Mouse (Mus musculus): ENCODE data around the gene Hcrt. TPM values are rescaled to one million over a fixed set of nuclear protein-coding genes. Genes with fewer than 3 reads are reported as not detected.

The Hcrt gene
- polyA plus RNA-seq, 1 experiment from 2014 or later = not detected

DNA sequence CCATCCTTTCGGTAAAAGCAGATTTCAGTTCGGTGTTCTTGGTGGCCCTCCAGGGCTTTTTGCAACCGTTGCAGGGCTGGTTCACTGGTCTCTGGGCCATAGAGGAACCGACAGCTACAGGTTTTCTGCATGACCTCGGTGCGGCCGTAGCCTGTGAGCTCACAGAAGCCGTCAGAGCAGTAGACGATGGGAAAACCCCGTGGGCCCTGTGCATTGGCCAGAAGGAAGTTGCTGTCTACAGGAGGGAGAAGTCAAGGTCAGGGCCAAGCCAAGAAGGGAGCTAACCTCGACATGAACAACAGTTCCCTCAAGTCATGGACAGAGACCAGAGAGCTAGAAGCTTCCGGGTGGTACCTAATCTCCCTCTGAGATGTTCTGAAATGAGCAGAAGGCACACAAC is 5.2 kb downstream of the Hcrt start:
- 84% methylated on average over 12 of the region's 12 CpGs for WGBS
- H3K9me3 ChIP-seq (ENCODE audit: control insufficient read depth, low read length) = no peaks in the 10 kb centered on the region
- H3K4me3 ChIP-seq (ENCODE audit: low read length) = no peak overlapping the region
- ATAC-seq = no peak
- no peaks in the 10 kb centered on the region for H3K36me3 ChIP-seq (ENCODE audit: control insufficient read depth, insufficient read depth, low read length)
- H3K4me1 ChIP-seq (ENCODE audit: control insufficient read depth, insufficient read depth, low read length) = peaks cover 10% of the 10 kb centered on the region
- H3K27me3 ChIP-seq (replicated peaks; ENCODE audit: control insufficient read depth, insufficient read depth, low read length) = peaks cover 30% of the 10 kb centered on the region
- H3K4me2 ChIP-seq (ENCODE audit: low read depth, low read length) = no peak overlapping the region
- no peak overlapping the region for H3K9ac ChIP-seq (ENCODE audit: low read depth, low read length)
- H3K27ac ChIP-seq (ENCODE audit: low read length) = no peak overlapping the region

DNA sequence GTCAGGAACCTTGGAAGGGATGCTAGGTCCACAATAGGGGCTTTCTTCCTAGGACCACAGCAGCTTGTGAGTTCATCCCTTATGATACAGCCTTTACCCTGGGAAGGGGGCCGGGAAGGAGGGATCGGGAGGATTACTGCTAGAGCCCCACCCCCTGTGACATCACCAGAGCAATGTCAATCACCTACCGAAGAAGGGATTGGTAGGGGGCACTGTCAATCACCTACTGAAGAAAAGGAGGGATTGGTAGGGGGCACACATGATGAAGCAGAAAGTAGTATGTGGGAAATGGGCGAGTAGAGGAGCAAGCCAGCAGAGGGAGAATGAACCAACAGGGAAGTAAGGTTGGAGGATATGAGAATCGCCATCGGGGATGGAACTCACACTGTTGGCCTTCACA is 6.3 kb downstream of the Hcrt start:
- H3K36me3 ChIP-seq (ENCODE audit: control insufficient read depth, insufficient read depth, low read length) = no peaks in the 10 kb centered on the region

DNA sequence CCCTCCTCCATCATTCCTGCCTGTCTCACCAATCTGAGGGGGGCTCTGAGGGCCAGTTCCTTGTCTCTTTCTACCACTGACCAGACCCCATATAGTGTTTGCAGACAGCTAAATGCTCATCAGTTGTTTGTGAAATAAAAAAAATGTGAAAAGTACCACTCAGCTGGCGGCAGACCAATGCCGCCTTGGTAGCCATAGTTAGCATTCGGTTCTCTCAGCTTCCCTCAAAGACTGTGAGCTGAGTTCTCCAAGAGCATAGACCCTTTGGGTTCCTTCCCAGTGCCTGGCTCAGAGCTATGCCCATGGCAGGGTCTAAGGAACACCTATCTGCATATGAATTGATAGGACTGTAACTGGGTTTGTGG is 8.1 kb downstream of the Hcrt start:
- Histone ChIP-seq H3K9ac (ENCODE audit: low read depth, low read length) (no peak overlapping the region), H3K36me3 (ENCODE audit: control insufficient read depth, insufficient read depth, low read length) (no peaks in the 10 kb centered on the region), H3K27me3 (replicated peaks; ENCODE audit: control insufficient read depth, insufficient read depth, low read length) (peaks cover 15% of the 10 kb centered on the region), H3K4me3 (ENCODE audit: low read length) (no peak overlapping the region), H3K27ac (ENCODE audit: low read length) (no peak overlapping the region), H3K9me3 (ENCODE audit: control insufficient read depth, low read length) (no peaks in the 10 kb centered on the region), H3K4me2 (ENCODE audit: low read depth, low read length) (no peak overlapping the region), H3K4me1 (ENCODE audit: control insufficient read depth, insufficient read depth, low read length) (peaks cover 7% of the 10 kb centered on the region)
- WGBS = 88% methylated on average over 3 of the region's 3 CpGs
- no peak for ATAC-seq

More for the DNA sequence above, 6.3 kb downstream of the Hcrt start:
- no peak overlapping the region for H3K9ac ChIP-seq (ENCODE audit: low read depth, low read length)
- ATAC-seq = no peak
- H3K9me3 ChIP-seq (ENCODE audit: control insufficient read depth, low read length) = no peaks in the 10 kb centered on the region
- H3K27me3 ChIP-seq (replicated peaks; ENCODE audit: control insufficient read depth, insufficient read depth, low read length) = peaks cover 24% of the 10 kb centered on the region
- H3K4me2 ChIP-seq (ENCODE audit: low read depth, low read length) = no peak overlapping the region
- H3K4me1 ChIP-seq (ENCODE audit: control insufficient read depth, insufficient read depth, low read length) = peaks cover 10% of the 10 kb centered on the region
- no peak overlapping the region for H3K27ac ChIP-seq (ENCODE audit: low read length)
- 63% methylated on average over 6 of the region's 6 CpGs for WGBS
- no peak overlapping the region for H3K4me3 ChIP-seq (ENCODE audit: low read length)

DNA sequence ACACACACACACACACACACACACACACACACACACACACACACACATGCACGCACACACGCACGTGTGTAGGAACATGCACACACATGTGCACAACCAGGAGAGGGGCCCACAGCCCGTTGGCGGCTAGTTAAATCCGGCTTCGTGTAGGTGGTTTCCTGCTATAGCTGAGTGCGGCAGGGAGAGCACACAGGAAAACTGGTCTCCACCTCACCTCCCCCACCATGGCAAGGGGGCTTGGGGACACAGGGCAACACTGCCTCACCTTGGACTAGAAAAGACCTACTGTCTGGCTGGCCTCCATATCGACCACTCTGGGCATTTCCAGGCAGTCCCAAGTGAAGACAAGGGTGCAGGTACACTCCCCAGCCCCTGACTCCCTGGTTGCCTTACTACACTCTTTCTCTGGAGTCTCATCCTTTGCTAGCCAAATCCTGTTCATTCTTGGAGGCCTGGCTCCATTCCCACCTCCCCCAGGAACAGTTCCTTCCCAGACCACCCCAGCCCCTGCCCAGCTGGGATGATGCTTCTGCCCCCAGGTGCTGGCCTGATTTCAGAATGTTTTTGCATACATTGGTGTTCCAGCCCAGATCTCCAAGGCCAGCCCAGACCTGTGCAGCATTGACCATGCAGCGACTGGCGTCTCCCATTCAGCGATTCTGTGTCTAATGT is 8.6 kb downstream of the Hcrt start:
- Histone ChIP-seq H3K27me3 (replicated peaks; ENCODE audit: control insufficient read depth, insufficient read depth, low read length) (peaks cover 13% of the 10 kb centered on the region), H3K9ac (ENCODE audit: low read depth, low read length) (no peak overlapping the region), H3K27ac (ENCODE audit: low read length) (no peak overlapping the region), H3K36me3 (ENCODE audit: control insufficient read depth, insufficient read depth, low read length) (no peaks in the 10 kb centered on the region), H3K4me2 (ENCODE audit: low read depth, low read length) (no peak overlapping the region), H3K9me3 (ENCODE audit: control insufficient read depth, low read length) (no peaks in the 10 kb centered on the region), H3K4me3 (ENCODE audit: low read length) (no peak overlapping the region), H3K4me1 (ENCODE audit: control insufficient read depth, insufficient read depth, low read length) (0 out of 2 replicates have a peak, but pooled peaks cover 2% of the 10 kb centered on the region)
- 83% methylated on average over 12 of the region's 12 CpGs for WGBS
- no peak for ATAC-seq

DNA sequence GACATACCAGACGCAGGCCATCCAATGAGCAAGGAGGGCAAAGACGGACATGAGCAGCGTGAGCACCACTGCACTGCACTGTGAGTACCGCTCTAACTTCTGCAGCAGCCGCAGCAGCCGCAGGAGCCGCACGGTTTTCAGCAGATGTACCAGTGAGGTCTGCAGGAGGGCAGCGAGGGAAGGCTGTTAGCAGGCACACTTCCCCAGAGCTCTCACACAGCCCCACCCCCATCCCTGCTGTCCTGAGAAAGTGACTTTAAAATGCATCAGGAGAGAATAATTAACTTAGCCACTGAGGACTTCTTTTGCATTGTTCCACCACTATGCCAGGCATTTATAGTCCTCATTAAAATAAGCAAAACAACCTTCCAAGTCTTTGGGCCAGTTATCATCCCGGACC is 10.4 kb downstream of the Hcrt start:
- Histone ChIP-seq H3K4me3 (ENCODE audit: low read length) (no peak overlapping the region), H3K9ac (ENCODE audit: low read depth, low read length) (no peak overlapping the region), H3K36me3 (ENCODE audit: control insufficient read depth, insufficient read depth, low read length) (no peaks in the 10 kb centered on the region), H3K4me1 (ENCODE audit: control insufficient read depth, insufficient read depth, low read length) (no peaks in the 10 kb centered on the region), H3K27me3 (replicated peaks; ENCODE audit: control insufficient read depth, insufficient read depth, low read length) (peaks cover 6% of the 10 kb centered on the region), H3K27ac (ENCODE audit: low read length) (no peak overlapping the region), H3K4me2 (ENCODE audit: low read depth, low read length) (no peak overlapping the region), H3K9me3 (ENCODE audit: control insufficient read depth, low read length) (no peaks in the 10 kb centered on the region)
- 26% methylated on average over 10 of the region's 10 CpGs for WGBS
- ATAC-seq = no peak

DNA sequence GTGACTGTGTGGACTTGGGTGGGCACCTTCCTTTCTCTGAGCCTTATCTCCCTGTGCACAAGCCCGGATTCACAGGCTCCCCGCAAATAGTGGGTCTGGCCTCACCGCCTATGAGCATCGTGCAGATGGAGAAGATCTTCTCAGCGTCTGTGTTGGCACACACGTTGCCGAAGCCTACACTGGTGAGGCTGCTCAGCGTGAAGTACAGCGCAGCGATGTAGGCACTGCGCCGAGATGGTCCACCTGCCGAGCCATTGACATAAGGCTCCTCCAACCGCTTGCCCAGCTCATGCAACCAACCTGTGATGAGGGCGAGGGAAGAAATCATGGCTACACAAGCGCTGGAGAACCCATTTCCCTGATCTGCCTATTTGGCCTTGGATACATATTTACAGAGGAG is 12.6 kb downstream of the Hcrt start:
- H3K4me2 ChIP-seq (ENCODE audit: low read depth, low read length) = no peak overlapping the region
- H3K27me3 ChIP-seq (replicated peaks; ENCODE audit: control insufficient read depth, insufficient read depth, low read length) = peaks cover 6% of the 10 kb centered on the region
- H3K4me1 ChIP-seq (ENCODE audit: control insufficient read depth, insufficient read depth, low read length) = no peaks in the 10 kb centered on the region
- no peak for ATAC-seq
- WGBS = 85% methylated on average over 16 of the region's 16 CpGs
- no peak overlapping the region for H3K4me3 ChIP-seq (ENCODE audit: low read length)
- no peak overlapping the region for H3K27ac ChIP-seq (ENCODE audit: low read length)
- H3K9me3 ChIP-seq (ENCODE audit: control insufficient read depth, low read length) = no peaks in the 10 kb centered on the region
- H3K9ac ChIP-seq (ENCODE audit: low read depth, low read length) = no peak overlapping the region
- no peaks in the 10 kb centered on the region for H3K36me3 ChIP-seq (ENCODE audit: control insufficient read depth, insufficient read depth, low read length)

DNA sequence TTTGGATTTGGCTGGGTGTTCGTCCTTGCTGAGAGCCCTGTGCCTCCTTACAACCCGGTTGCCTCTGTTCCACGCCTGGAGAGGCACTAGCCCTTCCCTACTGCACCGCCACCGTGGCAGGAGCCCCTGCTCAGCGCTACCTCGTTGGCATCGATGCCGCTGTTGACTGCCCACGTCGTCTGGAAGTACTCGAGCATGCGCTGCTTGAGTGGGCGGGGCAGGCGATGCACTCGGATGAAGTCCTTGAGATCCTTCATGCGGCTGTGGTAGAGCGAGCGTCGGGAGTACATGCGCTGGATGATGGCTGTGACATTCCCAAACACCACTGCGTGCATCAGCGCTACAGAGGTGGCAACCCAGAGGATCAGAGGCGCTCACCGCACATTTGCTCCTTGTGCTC is 13.3 kb downstream of the Hcrt start:
- WGBS = 48% methylated on average over 25 of the region's 25 CpGs
- H3K9ac ChIP-seq (ENCODE audit: low read depth, low read length) = no peak overlapping the region
- H3K4me2 ChIP-seq (ENCODE audit: low read depth, low read length) = no peak overlapping the region
- no peaks in the 10 kb centered on the region for H3K4me1 ChIP-seq (ENCODE audit: control insufficient read depth, insufficient read depth, low read length)
- peaks cover 6% of the 10 kb centered on the region for H3K27me3 ChIP-seq (replicated peaks; ENCODE audit: control insufficient read depth, insufficient read depth, low read length)
- no peaks in the 10 kb centered on the region for H3K36me3 ChIP-seq (ENCODE audit: control insufficient read depth, insufficient read depth, low read length)
- no peak overlapping the region for H3K27ac ChIP-seq (ENCODE audit: low read length)
- ATAC-seq = no peak
- H3K4me3 ChIP-seq (ENCODE audit: low read length) = no peak overlapping the region
- H3K9me3 ChIP-seq (ENCODE audit: control insufficient read depth, low read length) = no peaks in the 10 kb centered on the region

DNA sequence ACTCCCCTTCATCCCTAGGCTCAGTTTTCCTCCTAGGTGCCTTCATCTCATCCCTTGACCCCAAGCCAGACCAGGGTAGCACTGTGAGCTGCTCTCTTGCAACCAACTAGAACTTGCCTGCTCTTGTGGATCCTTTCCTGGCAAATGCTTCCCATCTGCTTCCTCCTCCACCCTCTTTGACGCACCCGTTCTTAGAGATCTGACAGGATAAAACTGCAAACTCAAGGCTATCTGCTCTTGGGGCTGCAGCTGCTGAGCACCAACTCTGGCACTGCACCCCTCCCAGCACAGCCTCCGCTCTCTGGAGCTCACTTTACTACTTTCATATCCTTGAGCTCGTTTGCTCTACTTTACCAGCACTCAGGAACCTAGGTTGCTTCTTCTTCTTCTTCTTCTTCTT is 14.1 kb downstream of the Hcrt start:
- Histone ChIP-seq H3K27me3 (replicated peaks; ENCODE audit: control insufficient read depth, insufficient read depth, low read length) (peaks cover 6% of the 10 kb centered on the region), H3K4me3 (ENCODE audit: low read length) (no peak overlapping the region), H3K36me3 (ENCODE audit: control insufficient read depth, insufficient read depth, low read length) (no peaks in the 10 kb centered on the region), H3K4me1 (ENCODE audit: control insufficient read depth, insufficient read depth, low read length) (no peaks in the 10 kb centered on the region), H3K27ac (ENCODE audit: low read length) (no peak overlapping the region), H3K4me2 (ENCODE audit: low read depth, low read length) (no peak overlapping the region), H3K9me3 (ENCODE audit: control insufficient read depth, low read length) (no peaks in the 10 kb centered on the region), H3K9ac (ENCODE audit: low read depth, low read length) (no peak overlapping the region)
- WGBS = 57% methylated on average over 4 of the region's 4 CpGs
- ATAC-seq = no peak

DNA sequence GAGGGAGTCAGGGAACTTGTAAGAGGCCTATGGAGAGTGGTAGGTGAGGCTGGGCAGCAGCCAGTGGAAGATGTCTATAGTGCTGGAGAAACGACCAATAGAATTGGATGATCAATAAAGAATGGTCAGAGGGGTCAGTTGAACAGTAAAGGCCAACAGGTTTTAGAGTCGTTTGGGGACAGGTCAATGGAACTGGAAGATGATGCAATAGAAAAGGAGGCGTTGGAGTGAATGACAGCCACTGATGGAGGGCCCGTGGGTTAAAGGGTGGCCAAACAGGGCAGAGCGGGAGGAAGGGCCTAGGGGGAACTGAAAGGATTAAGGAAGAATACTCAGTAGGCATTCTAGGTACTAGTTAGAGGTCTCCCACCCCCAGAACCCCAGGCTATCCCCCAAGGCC is 15.6 kb downstream of the Hcrt start:
- Histone ChIP-seq H3K27me3 (replicated peaks; ENCODE audit: control insufficient read depth, insufficient read depth, low read length) (peaks cover 6% of the 10 kb centered on the region), H3K9ac (ENCODE audit: low read depth, low read length) (no peak overlapping the region), H3K4me3 (ENCODE audit: low read length) (no peak overlapping the region), H3K27ac (ENCODE audit: low read length) (no peak overlapping the region), H3K4me1 (ENCODE audit: control insufficient read depth, insufficient read depth, low read length) (no peaks in the 10 kb centered on the region), H3K4me2 (ENCODE audit: low read depth, low read length) (no peak overlapping the region), H3K9me3 (ENCODE audit: control insufficient read depth, low read length) (no peaks in the 10 kb centered on the region), H3K36me3 (ENCODE audit: control insufficient read depth, insufficient read depth, low read length) (no peaks in the 10 kb centered on the region)
- no peak for ATAC-seq
- WGBS = 67% methylated on average over 5 of the region's 5 CpGs

DNA sequence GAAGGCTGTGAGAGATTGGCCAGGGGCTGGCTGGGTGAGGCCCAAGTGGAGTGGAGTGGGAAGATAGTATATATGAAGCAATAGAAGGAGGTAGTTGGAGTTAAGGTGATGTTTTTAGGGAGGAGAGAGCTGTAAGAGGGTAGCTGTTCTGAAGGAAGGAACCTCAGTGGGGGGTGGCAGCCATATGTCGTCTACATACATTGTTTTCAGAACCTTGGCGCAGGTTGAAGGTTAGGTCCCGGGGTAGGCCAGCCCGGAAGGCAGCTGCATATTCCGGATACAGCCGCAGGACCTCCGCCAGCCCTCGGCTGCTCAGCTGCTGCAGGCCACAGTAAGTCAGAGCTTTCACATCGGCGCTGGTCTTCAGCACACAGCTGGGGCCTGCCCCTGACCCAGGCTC is 16.2 kb downstream of the Hcrt start:
- Histone ChIP-seq H3K4me3 (ENCODE audit: low read length) (no peak overlapping the region), H3K27ac (ENCODE audit: low read length) (no peak overlapping the region), H3K4me1 (ENCODE audit: control insufficient read depth, insufficient read depth, low read length) (no peaks in the 10 kb centered on the region), H3K9me3 (ENCODE audit: control insufficient read depth, low read length) (no peaks in the 10 kb centered on the region), H3K9ac (ENCODE audit: low read depth, low read length) (no peak overlapping the region), H3K36me3 (ENCODE audit: control insufficient read depth, insufficient read depth, low read length) (no peaks in the 10 kb centered on the region), H3K27me3 (replicated peaks; ENCODE audit: control insufficient read depth, insufficient read depth, low read length) (peaks cover 6% of the 10 kb centered on the region), H3K4me2 (ENCODE audit: low read depth, low read length) (no peak overlapping the region)
- ATAC-seq = no peak
- 79% methylated on average over 10 of the region's 10 CpGs for WGBS
